Mouse (Mus musculus): ENCODE measurements around the gene Ifrd2. TPM values are rescaled to one million over a fixed set of nuclear protein-coding genes. Genes with fewer than 3 reads are reported as not detected.

Gene Ifrd2
- polyA plus RNA-seq, 1 experiment from 2014 or later: 61.4 TPM

DNA sequence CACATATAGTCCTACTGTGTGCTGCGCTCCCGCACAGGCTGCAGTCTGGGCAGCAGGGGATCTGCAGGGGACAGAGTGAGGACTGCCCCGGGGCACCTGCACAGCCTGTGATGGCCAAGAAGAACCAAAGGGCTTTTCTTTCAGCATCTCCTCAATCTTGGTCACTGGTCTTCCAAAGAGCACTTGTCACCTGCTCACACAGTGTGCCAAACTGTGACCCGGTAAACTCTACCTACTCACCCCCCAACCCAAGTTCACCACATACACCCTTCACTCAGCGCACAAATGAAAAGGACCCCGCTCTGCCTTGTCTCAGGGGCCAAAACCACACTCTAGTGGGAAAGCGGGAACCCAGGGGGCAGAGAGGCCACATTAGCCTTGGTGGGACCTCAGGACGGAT, 44.4 kb downstream of the Ifrd2 start:
- Histone ChIP-seq H3K4me3 (ENCODE audit: low read length) (no peak overlapping the region), H3K9me3 (ENCODE audit: control insufficient read depth, low read length) (no peaks in the 10 kb centered on the region), H3K27me3 (ENCODE audit: control insufficient read depth, insufficient read depth, low read length) (no peaks in the 10 kb centered on the region), H3K4me1 (ENCODE audit: control insufficient read depth, insufficient read depth, low read length) (peaks cover 70% of the 10 kb centered on the region), H3K9ac (ENCODE audit: low read depth, low read length) (0 out of 2 replicates have a peak overlapping the region, but pooled peaks have one; percentile 20), H3K36me3 (ENCODE audit: control insufficient read depth, insufficient read depth, low read length) (peaks cover 15% of the 10 kb centered on the region; the same call in 1 of the 2 replicates), H3K27ac (ENCODE audit: low read depth, low read length) (peak overlapping the region; percentile 49), H3K4me2 (replicated peaks; ENCODE audit: low read depth, low read length) (peak overlapping the region; percentile 75)
- no peak for ATAC-seq (ENCODE audit: low FRiP score, low TSS enrichment)
- 89% methylated on average over 8 of the region's 8 CpGs for WGBS

DNA sequence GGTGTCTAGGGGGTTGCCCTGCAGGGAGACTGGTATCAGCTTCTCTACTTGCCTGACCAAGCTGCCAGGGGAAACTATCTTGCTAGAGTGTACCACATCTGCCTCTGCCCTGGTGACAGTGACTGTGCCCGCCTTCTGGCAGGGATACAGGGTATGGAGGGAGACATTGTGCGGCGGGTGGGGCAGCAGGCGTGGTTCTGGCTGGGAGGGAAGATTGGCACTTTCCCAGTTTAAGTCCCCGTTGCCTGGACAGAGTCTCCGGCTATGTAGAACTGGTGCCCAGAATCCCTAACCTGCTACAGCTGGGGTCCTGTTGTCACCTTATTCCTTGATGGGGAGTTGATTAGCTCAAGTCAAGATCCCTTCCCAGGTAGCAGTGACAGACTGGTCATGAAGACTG, 45.0 kb downstream of the Ifrd2 start:
- Histone ChIP-seq H3K9ac (ENCODE audit: low read depth, low read length) (peak overlapping the region; percentile 93), H3K9me3 (ENCODE audit: control insufficient read depth, low read length) (no peaks in the 10 kb centered on the region), H3K4me1 (ENCODE audit: control insufficient read depth, insufficient read depth, low read length) (peaks cover 68% of the 10 kb centered on the region), H3K27ac (ENCODE audit: low read depth, low read length) (peak overlapping the region; percentile 73), H3K27me3 (ENCODE audit: control insufficient read depth, insufficient read depth, low read length) (no peaks in the 10 kb centered on the region), H3K4me3 (ENCODE audit: low read length) (peak overlapping the region; percentile 88), H3K4me2 (replicated peaks; ENCODE audit: low read depth, low read length) (peak overlapping the region; percentile 75), H3K36me3 (ENCODE audit: control insufficient read depth, insufficient read depth, low read length) (peaks cover 15% of the 10 kb centered on the region; the same call in 1 of the 2 replicates)
- WGBS: 76% methylated on average over 6 of the region's 6 CpGs
- ATAC-seq (ENCODE audit: low FRiP score, low TSS enrichment): no peak

DNA sequence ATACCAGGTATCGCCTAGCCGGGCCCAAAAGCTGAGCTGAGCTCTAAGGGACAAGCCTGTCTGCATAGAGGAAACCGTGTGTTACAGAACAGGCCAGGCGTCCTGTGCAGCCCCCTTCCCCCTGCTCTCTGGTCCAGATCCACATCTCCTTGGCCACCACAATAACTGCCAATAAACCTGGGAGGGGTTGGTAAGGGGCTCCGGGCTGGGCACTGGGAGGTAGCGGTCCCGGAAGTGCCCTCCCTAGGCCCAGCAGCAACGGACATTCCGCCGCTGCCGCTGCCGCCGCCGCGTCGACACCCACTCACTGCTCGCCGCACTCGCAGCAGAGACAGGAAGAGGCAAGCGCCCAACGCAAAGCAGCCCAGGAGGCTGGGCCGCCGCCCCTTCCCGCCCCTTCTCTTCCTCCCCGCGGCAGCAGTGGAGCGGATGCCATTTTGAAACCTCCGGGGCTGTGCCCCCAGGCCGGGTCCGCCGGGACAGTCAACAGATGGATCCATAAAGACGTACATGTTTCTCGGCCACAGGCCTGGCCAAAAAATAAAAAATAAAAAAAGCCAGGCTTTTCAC, 45.7 kb downstream of the Ifrd2 start:
- H3K4me3 ChIP-seq (ENCODE audit: low read length): peak overlapping the region; percentile 88
- H3K4me1 ChIP-seq (ENCODE audit: control insufficient read depth, insufficient read depth, low read length): peaks cover 61% of the 10 kb centered on the region
- H3K9ac ChIP-seq (ENCODE audit: low read depth, low read length): peak overlapping the region; percentile 93
- peaks cover 15% of the 10 kb centered on the region; the same call in 1 of the 2 replicates for H3K36me3 ChIP-seq (ENCODE audit: control insufficient read depth, insufficient read depth, low read length)
- peak overlapping the region; percentile 75 for H3K4me2 ChIP-seq (replicated peaks; ENCODE audit: low read depth, low read length)
- H3K27ac ChIP-seq (ENCODE audit: low read depth, low read length): peak overlapping the region; percentile 73
- WGBS: 1% methylated on average over 33 of the region's 33 CpGs
- H3K27me3 ChIP-seq (ENCODE audit: control insufficient read depth, insufficient read depth, low read length): no peaks in the 10 kb centered on the region
- H3K9me3 ChIP-seq (ENCODE audit: control insufficient read depth, low read length): no peaks in the 10 kb centered on the region
- peak; percentile 13; the same call in 1 of the 2 replicates for ATAC-seq (ENCODE audit: low FRiP score, low TSS enrichment)

DNA sequence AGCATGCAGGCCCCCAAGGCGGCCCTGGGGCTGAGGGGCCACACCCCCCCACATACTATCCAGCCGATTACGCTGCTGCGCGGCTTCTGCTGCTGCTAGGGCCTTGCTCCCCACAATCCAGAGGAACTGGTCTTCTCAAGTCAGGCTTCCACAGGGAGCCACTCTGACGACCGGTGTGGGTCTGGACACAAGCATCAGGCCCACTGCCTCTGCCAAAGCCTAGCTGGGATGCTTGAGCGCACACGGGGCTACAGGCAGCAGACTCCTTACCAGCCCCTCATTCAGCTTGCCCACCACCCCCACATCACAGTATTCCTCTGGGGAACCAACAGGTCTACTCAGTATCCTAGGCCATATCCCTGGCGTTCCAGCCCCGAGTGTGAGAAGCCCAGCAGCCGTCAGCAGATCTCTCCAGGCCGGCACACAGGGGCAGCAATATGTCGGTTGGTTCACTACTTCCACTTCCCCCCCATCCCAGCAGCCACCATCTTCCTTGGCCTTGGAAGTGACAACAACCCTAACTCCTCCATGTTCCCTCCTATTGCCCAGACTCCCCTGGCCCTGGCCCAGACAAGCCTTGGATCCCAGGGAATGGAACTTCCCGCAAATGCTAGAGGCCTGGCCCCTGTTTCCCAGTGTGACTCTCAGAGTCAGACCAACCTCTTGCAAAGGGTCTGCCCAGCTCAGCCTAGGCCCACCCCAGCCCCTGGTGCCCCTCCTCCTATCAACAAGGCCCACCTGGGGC, 46.4 kb downstream of the Ifrd2 start:
- Histone ChIP-seq H3K36me3 (ENCODE audit: control insufficient read depth, insufficient read depth, low read length) (peaks cover 10% of the 10 kb centered on the region; the same call in 1 of the 2 replicates), H3K4me1 (ENCODE audit: control insufficient read depth, insufficient read depth, low read length) (peaks cover 54% of the 10 kb centered on the region), H3K4me3 (ENCODE audit: low read length) (peak overlapping the region; percentile 88), H3K4me2 (replicated peaks; ENCODE audit: low read depth, low read length) (peak overlapping the region; percentile 75), H3K9ac (ENCODE audit: low read depth, low read length) (peak overlapping the region; percentile 93), H3K27ac (ENCODE audit: low read depth, low read length) (peak overlapping the region; percentile 73), H3K27me3 (ENCODE audit: control insufficient read depth, insufficient read depth, low read length) (no peaks in the 10 kb centered on the region), H3K9me3 (ENCODE audit: control insufficient read depth, low read length) (no peaks in the 10 kb centered on the region)
- ATAC-seq (ENCODE audit: low FRiP score, low TSS enrichment): no peak
- WGBS: 1% methylated on average over 15 of the region's 15 CpGs

DNA sequence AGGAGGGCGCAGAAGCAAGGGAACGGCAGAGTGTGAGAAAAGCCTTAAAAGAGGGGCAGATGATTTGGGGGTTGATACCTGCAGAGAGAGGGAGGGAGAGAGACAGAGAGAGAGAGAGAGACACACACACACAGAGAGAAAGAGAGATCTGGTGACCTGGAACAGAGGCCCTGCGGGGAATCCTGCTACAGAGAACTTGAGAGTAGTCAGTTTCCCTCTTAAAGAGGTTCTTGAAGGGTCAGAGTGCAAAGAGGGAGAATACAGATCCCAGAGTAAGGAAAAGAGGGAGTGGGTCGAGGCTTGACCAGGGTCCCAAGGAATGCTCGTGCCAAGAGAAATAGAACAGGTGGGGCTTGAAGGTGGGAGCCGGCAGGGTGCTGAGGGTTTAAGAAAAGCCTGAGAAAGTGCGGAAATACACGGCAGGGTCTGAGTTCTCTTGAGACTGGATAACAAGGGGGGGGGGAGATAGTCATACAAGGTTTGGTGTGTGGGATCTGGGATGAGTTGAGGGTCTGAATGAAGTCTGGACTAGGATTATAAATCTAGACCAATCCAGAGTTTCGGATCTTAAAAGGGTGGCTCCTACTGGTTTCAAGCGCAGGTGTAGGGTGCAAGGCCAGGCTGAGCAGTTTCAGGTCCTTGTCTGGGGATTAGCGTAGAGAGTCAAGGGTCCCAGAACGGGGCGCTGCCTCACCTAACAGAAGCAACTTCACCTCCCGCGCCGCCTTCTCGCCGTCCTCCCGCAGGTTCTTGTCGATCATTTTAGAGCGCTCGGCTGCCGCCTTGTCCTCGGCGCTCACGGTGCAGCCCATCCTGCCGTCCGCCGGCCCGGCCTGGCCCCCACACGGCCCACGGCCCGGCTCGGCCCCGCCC, 47.2 kb downstream of the Ifrd2 start:
- no peak for ATAC-seq (ENCODE audit: low FRiP score, low TSS enrichment)
- WGBS: 2% methylated on average over 35 of the region's 35 CpGs
- Histone ChIP-seq H3K9ac (ENCODE audit: low read depth, low read length) (peak overlapping the region; percentile 93), H3K4me3 (ENCODE audit: low read length) (peak overlapping the region; percentile 88), H3K27me3 (ENCODE audit: control insufficient read depth, insufficient read depth, low read length) (no peaks in the 10 kb centered on the region), H3K36me3 (ENCODE audit: control insufficient read depth, insufficient read depth, low read length) (peaks cover 9% of the 10 kb centered on the region; the same call in 1 of the 2 replicates), H3K4me1 (ENCODE audit: control insufficient read depth, insufficient read depth, low read length) (peaks cover 46% of the 10 kb centered on the region), H3K27ac (ENCODE audit: low read depth, low read length) (peak overlapping the region; percentile 73), H3K9me3 (ENCODE audit: control insufficient read depth, low read length) (no peaks in the 10 kb centered on the region), H3K4me2 (replicated peaks; ENCODE audit: low read depth, low read length) (peak overlapping the region; percentile 75)

DNA sequence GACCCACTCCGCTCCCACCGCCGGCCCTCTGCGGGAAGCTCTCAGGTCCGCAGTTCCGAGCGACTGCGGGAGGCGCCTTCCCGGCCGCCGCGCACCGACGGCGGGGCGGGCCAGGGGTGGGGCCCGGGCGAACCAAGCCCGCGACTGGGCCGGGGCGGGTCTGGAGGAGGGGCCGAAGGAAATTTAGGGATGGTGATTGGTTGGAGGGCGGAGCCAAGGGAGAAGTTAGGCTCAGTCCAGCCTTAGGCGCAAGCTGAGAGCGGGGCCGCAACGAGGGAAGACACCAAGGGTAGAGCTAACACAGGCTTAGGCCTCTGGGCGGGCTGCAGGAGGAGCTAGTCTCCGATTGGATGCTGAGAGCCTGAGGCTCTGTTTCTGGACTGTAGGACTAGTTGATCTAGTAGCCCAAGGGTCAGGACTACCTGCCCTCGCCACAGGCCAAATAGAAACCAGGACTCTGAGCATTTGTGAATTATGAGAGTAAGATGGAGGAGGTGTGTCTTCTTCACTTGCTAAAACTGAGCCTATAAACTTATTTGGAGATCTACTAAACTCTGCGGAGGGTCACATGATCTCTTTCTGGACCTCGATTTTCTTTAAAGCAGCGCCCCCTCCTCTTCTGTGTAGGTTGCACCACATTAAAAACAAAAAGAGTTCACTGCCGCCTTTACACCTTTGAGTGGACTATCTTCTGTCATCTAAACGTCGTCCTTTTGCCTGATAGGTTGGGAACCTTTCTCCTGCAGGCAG, 48.0 kb downstream of the Ifrd2 start, which contains the start of gene Gnai2:
TSS of gene Gnai2 (minus strand) at position 89 of the 750 bp plus-strand sequence.
- peak; percentile 96 for ATAC-seq (ENCODE audit: low FRiP score, low TSS enrichment)
- 2% methylated on average over 38 of the region's 38 CpGs for WGBS
- H3K4me1 ChIP-seq (ENCODE audit: control insufficient read depth, insufficient read depth, low read length): peaks cover 38% of the 10 kb centered on the region

DNA sequence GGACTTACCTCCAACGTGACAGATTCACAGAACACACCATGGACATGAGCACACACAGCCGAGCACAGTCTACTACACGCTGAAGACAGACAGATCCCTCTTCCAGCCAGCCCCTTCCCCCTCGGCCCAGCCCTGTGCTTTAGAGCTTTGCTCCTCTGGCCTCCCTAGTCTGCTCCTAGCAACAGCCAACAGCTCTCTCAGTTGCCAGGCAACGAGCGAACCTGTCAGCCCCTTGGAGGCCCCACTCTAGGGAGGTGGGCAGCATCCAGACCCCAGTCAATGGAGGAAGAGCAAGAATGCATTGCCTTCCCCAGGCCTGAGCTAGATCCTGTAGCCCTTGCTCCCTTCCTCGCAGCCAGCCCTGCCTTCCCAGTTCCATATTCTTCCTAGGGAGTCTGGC, 49.6 kb downstream of the Ifrd2 start:
- H3K4me1 ChIP-seq (ENCODE audit: control insufficient read depth, insufficient read depth, low read length): peaks cover 23% of the 10 kb centered on the region
- ATAC-seq (ENCODE audit: low FRiP score, low TSS enrichment): no peak
- H3K36me3 ChIP-seq (ENCODE audit: control insufficient read depth, insufficient read depth, low read length): no peaks in the 10 kb centered on the region; the same call in 1 of the 2 replicates
- WGBS: 26% methylated on average over 7 of the region's 7 CpGs
- H3K27ac ChIP-seq (ENCODE audit: low read depth, low read length): no peak overlapping the region
- H3K9me3 ChIP-seq (ENCODE audit: control insufficient read depth, low read length): no peaks in the 10 kb centered on the region
- H3K4me2 ChIP-seq (replicated peaks; ENCODE audit: low read depth, low read length): no peak overlapping the region; the same call in 1 of the 2 replicates
- no peak overlapping the region for H3K4me3 ChIP-seq (ENCODE audit: low read length)
- peak overlapping the region; percentile 28; the same call in 1 of the 2 replicates for H3K9ac ChIP-seq (ENCODE audit: low read depth, low read length)
- H3K27me3 ChIP-seq (ENCODE audit: control insufficient read depth, insufficient read depth, low read length): no peaks in the 10 kb centered on the region

More for the DNA sequence above, 48.0 kb downstream of the Ifrd2 start, which contains the start of gene Gnai2:
- H3K27ac ChIP-seq (ENCODE audit: low read depth, low read length): peak within 1 kb of the TSS; percentile 73
- H3K27me3 ChIP-seq (ENCODE audit: control insufficient read depth, insufficient read depth, low read length): no peaks in the 10 kb centered on the region
- H3K9me3 ChIP-seq (ENCODE audit: control insufficient read depth, low read length): no peaks in the 10 kb centered on the region
- H3K4me2 ChIP-seq (replicated peaks; ENCODE audit: low read depth, low read length): peak within 1 kb of the TSS; percentile 75
- peak within 1 kb of the TSS; percentile 88 for H3K4me3 ChIP-seq (ENCODE audit: low read length)
- H3K36me3 ChIP-seq (ENCODE audit: control insufficient read depth, insufficient read depth, low read length): peaks cover 7% of the 10 kb centered on the region; the same call in 1 of the 2 replicates
- H3K9ac ChIP-seq (ENCODE audit: low read depth, low read length): peak within 1 kb of the TSS; percentile 93

DNA sequence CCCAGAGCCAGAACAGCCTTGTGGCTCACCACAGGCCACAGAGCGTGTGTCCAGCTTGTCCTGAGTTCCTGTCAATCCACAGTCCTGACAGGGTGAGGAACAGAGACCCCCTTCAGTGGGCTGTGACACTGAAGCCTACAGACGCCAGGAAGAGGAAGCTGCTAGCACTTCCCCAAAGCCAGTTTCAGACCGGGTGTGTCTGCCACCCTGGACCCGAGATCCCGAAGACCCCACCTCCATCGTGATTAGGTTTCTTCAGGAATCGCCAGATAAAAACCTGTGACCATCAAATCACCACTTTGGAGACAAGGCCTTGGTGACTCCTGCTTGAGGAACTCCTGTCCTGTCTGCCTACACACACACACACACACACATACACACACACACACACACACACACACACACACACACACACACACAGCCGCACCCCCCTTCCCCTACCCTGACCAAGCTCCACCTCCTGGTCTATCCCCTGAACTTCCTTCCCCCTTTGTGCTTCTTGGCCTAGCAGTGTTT, 52.9 kb downstream of the Ifrd2 start:
- 0 out of 2 replicates have a peak overlapping the region, but pooled peaks have one; percentile 12 for H3K9ac ChIP-seq (ENCODE audit: low read depth, low read length)
- no peak overlapping the region for H3K4me2 ChIP-seq (replicated peaks; ENCODE audit: low read depth, low read length)
- H3K27me3 ChIP-seq (ENCODE audit: control insufficient read depth, insufficient read depth, low read length): no peaks in the 10 kb centered on the region
- H3K36me3 ChIP-seq (ENCODE audit: control insufficient read depth, insufficient read depth, low read length): no peaks in the 10 kb centered on the region
- no peak for ATAC-seq (ENCODE audit: low FRiP score, low TSS enrichment)
- H3K9me3 ChIP-seq (ENCODE audit: control insufficient read depth, low read length): no peaks in the 10 kb centered on the region
- no peak overlapping the region for H3K4me3 ChIP-seq (ENCODE audit: low read length)
- peaks cover 21% of the 10 kb centered on the region for H3K4me1 ChIP-seq (ENCODE audit: control insufficient read depth, insufficient read depth, low read length)
- 42% methylated on average over 8 of the region's 8 CpGs for WGBS
- H3K27ac ChIP-seq (ENCODE audit: low read depth, low read length): peak overlapping the region; percentile 24; the same call in 1 of the 2 replicates
